Mouse (Mus musculus): ENCODE measurements around the gene Tmem108. TPM values are rescaled to one million over a fixed set of nuclear protein-coding genes. Genes with fewer than 3 reads are reported as not detected.

The Tmem108 gene
- polyA plus RNA-seq, 1 experiment from 2014 or later = 14.2 TPM

GRCm38 (mm10) chr9:103505067-103505466 is 256.6 kb downstream of the Tmem108 start:
- Histone ChIP-seq H3K9ac (replicated peaks; ENCODE audit: low read length) (no peak overlapping the region), H3K4me1 (ENCODE audit: control insufficient read depth, insufficient read depth, low read length) (no peaks in the 10 kb centered on the region), H3K27me3 (ENCODE audit: control insufficient read depth, insufficient read depth, low read length) (no peaks in the 10 kb centered on the region), H3K4me3 (ENCODE audit: low read depth, low read length) (no peak overlapping the region), H3K36me3 (replicated peaks; ENCODE audit: control insufficient read depth, insufficient read depth, low read depth, low read length) (no peaks in the 10 kb centered on the region), H3K4me2 (ENCODE audit: low read depth, low read length) (no peak overlapping the region), H3K27ac (replicated peaks; ENCODE audit: low read depth, low read length) (no peak overlapping the region), H3K9me3 (replicated peaks; ENCODE audit: control insufficient read depth, low read length) (no peaks in the 10 kb centered on the region)
- 83% methylated on average over 5 of the region's 5 CpGs for WGBS
- ATAC-seq (replicated peaks; ENCODE audit: insufficient number of reproducible peaks, low FRiP score, low TSS enrichment, low read depth) (no peak), DNase-seq (ENCODE audit: low spot score) (no peak)

DNA sequence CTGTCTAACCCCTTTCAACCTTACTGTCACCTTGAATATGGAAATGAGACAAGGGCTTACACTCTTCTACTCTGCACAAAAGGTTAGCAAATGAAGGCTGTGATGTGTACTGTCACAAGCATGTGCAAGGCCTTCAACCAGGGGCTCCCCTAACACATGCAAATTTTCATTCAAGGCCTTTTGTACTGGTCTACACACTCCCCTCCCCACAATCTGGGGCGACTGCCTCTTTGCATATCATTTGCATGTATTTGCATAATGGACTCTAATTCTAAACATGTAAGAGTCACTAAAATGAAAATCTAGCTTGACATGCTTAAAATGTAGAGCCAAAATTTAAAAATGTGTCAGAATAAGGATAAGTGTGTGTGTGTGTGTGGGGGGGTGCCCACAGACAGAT is 257.0 kb downstream of the Tmem108 start:
- DNase-seq (ENCODE audit: low spot score) = no peak
- Histone ChIP-seq H3K4me3 (ENCODE audit: low read depth, low read length) (no peak overlapping the region), H3K27me3 (ENCODE audit: control insufficient read depth, insufficient read depth, low read length) (no peaks in the 10 kb centered on the region), H3K4me2 (ENCODE audit: low read depth, low read length) (no peak overlapping the region), H3K9ac (replicated peaks; ENCODE audit: low read length) (no peak overlapping the region), H3K36me3 (replicated peaks; ENCODE audit: control insufficient read depth, insufficient read depth, low read depth, low read length) (no peaks in the 10 kb centered on the region), H3K4me1 (ENCODE audit: control insufficient read depth, insufficient read depth, low read length) (no peaks in the 10 kb centered on the region), H3K27ac (replicated peaks; ENCODE audit: low read depth, low read length) (no peak overlapping the region), H3K9me3 (replicated peaks; ENCODE audit: control insufficient read depth, low read length) (no peaks in the 10 kb centered on the region)
- WGBS = 85% methylated on average over 1 of the region's 1 CpGs
- 0 out of 2 replicates have a peak, but pooled peaks have one; percentile 54 for ATAC-seq (replicated peaks; ENCODE audit: insufficient number of reproducible peaks, low FRiP score, low TSS enrichment, low read depth)

DNA sequence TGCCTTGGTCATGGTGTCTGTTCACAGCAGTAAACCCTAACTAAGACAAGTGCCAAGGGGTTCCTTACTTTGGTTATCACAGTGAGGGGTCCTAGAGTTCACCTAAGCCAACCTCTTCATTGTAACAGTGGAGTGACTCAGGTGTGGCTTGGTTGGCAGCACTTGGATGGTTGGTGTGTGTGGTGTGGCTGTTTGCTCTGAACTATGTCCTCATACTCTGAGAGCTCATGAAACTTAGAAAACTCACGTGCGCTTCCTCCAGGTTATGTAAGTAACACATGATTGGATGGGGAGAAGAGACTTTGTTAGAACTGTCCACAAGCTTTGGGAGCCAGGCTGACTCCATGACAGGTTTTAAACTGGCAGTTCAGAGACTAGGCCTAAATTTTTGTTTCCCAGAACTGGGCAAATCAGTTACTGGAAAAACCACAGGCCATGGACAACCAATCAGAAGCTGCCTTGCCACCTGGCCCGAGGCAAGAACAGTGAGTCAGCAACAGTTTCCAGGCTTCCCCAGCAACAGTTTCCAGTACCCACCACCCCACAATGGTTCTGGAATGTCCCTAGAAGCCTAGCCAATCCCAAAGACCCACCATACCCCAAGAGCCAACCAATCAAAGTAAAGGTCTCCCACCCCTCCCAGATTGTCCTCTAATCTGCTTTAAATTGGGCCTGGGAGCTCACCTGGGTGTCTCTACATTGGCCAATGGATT is 257.9 kb downstream of the Tmem108 start:
- 92% methylated on average over 3 of the region's 3 CpGs for WGBS
- Histone ChIP-seq H3K9ac (replicated peaks; ENCODE audit: low read length) (no peak overlapping the region), H3K27ac (replicated peaks; ENCODE audit: low read depth, low read length) (no peak overlapping the region), H3K36me3 (replicated peaks; ENCODE audit: control insufficient read depth, insufficient read depth, low read depth, low read length) (no peaks in the 10 kb centered on the region), H3K27me3 (ENCODE audit: control insufficient read depth, insufficient read depth, low read length) (no peaks in the 10 kb centered on the region), H3K9me3 (replicated peaks; ENCODE audit: control insufficient read depth, low read length) (no peaks in the 10 kb centered on the region), H3K4me1 (ENCODE audit: control insufficient read depth, insufficient read depth, low read length) (no peaks in the 10 kb centered on the region), H3K4me2 (ENCODE audit: low read depth, low read length) (no peak overlapping the region), H3K4me3 (ENCODE audit: low read depth, low read length) (no peak overlapping the region)
- DNase-seq (ENCODE audit: low spot score) (no peak), ATAC-seq (replicated peaks; ENCODE audit: insufficient number of reproducible peaks, low FRiP score, low TSS enrichment, low read depth) (no peak)

DNA sequence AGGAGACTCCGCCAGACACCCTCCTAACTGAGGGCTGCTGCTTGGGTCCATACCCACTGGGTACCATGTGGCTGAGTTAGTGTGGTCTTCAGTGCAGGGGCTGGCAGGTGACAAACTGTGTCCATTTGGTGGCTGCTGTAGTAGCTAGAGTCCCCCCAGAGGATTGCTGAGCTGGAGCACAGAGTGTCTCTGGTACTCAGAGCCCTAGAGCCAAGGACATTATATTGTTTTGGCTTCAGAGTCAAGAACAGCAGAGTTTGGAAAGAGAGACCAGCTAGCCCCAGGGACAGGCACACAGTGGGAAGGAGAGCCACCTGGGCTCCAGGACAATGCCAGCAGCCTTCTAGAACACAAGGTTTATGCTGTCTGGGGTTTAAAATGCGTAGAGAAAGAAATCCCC is 259.0 kb downstream of the Tmem108 start:
- no peak for DNase-seq (ENCODE audit: low spot score)
- no peaks in the 10 kb centered on the region for H3K36me3 ChIP-seq (replicated peaks; ENCODE audit: control insufficient read depth, insufficient read depth, low read depth, low read length)
- no peaks in the 10 kb centered on the region for H3K9me3 ChIP-seq (replicated peaks; ENCODE audit: control insufficient read depth, low read length)
- no peak overlapping the region for H3K4me2 ChIP-seq (ENCODE audit: low read depth, low read length)
- H3K27ac ChIP-seq (replicated peaks; ENCODE audit: low read depth, low read length) = no peak overlapping the region
- 100% methylated on average over 2 of the region's 2 CpGs for WGBS
- H3K4me3 ChIP-seq (ENCODE audit: low read depth, low read length) = no peak overlapping the region
- no peaks in the 10 kb centered on the region for H3K27me3 ChIP-seq (ENCODE audit: control insufficient read depth, insufficient read depth, low read length)
- no peak overlapping the region for H3K9ac ChIP-seq (replicated peaks; ENCODE audit: low read length)
- H3K4me1 ChIP-seq (ENCODE audit: control insufficient read depth, insufficient read depth, low read length) = no peaks in the 10 kb centered on the region
- no peak for ATAC-seq (replicated peaks; ENCODE audit: insufficient number of reproducible peaks, low FRiP score, low TSS enrichment, low read depth)

GRCm38 (mm10) chr9:103501861-103502364 is 259.7 kb downstream of the Tmem108 start:
- H3K9me3 ChIP-seq (replicated peaks; ENCODE audit: control insufficient read depth, low read length) = no peaks in the 10 kb centered on the region
- WGBS = 41% methylated on average over 14 of the region's 14 CpGs
- no peak overlapping the region for H3K4me2 ChIP-seq (ENCODE audit: low read depth, low read length)
- no peak overlapping the region for H3K9ac ChIP-seq (replicated peaks; ENCODE audit: low read length)
- H3K4me3 ChIP-seq (ENCODE audit: low read depth, low read length) = no peak overlapping the region
- no peaks in the 10 kb centered on the region for H3K4me1 ChIP-seq (ENCODE audit: control insufficient read depth, insufficient read depth, low read length)
- no peak overlapping the region for H3K27ac ChIP-seq (replicated peaks; ENCODE audit: low read depth, low read length)
- no peaks in the 10 kb centered on the region for H3K27me3 ChIP-seq (ENCODE audit: control insufficient read depth, insufficient read depth, low read length)
- DNase-seq (ENCODE audit: low spot score) (no peak), ATAC-seq (replicated peaks; ENCODE audit: insufficient number of reproducible peaks, low FRiP score, low TSS enrichment, low read depth) (no peak)
- no peaks in the 10 kb centered on the region for H3K36me3 ChIP-seq (replicated peaks; ENCODE audit: control insufficient read depth, insufficient read depth, low read depth, low read length)

DNA sequence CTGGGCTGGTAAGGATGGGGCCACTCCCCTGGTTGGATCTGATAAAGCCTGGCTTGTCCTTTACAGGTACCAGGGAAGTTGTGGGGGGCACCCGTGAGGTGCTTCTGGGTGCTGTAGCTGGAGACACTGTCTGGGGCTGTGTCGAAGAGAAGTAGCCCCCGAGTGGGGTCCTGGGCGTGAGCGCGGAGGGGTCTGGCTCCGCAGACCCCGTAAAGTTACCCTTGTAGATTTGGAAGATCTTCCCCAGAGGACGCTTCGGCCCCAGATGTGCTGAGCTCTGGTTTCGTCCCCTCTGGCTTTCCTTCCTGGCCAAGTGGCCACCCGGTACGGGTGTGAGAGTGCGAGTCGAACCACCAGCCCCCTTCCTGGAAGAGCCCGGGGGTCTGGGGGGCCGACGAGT is 262.3 kb downstream of the Tmem108 start:
- Histone ChIP-seq H3K4me1 (ENCODE audit: control insufficient read depth, insufficient read depth, low read length) (no peaks in the 10 kb centered on the region), H3K9me3 (replicated peaks; ENCODE audit: control insufficient read depth, low read length) (no peaks in the 10 kb centered on the region), H3K9ac (replicated peaks; ENCODE audit: low read length) (no peak overlapping the region), H3K27ac (replicated peaks; ENCODE audit: low read depth, low read length) (no peak overlapping the region), H3K4me3 (ENCODE audit: low read depth, low read length) (no peak overlapping the region), H3K36me3 (replicated peaks; ENCODE audit: control insufficient read depth, insufficient read depth, low read depth, low read length) (no peaks in the 10 kb centered on the region), H3K27me3 (ENCODE audit: control insufficient read depth, insufficient read depth, low read length) (no peaks in the 10 kb centered on the region), H3K4me2 (ENCODE audit: low read depth, low read length) (no peak overlapping the region)
- DNase-seq (ENCODE audit: low spot score) (no peak), ATAC-seq (replicated peaks; ENCODE audit: insufficient number of reproducible peaks, low FRiP score, low TSS enrichment, low read depth) (no peak)
- 89% methylated on average over 18 of the region's 18 CpGs for WGBS

GRCm38 (mm10) chr9:103498699-103499098 is 262.9 kb downstream of the Tmem108 start:
- no peaks in the 10 kb centered on the region for H3K4me1 ChIP-seq (ENCODE audit: control insufficient read depth, insufficient read depth, low read length)
- ATAC-seq (replicated peaks; ENCODE audit: insufficient number of reproducible peaks, low FRiP score, low TSS enrichment, low read depth) (no peak), DNase-seq (ENCODE audit: low spot score) (no peak)
- 72% methylated on average over 8 of the region's 8 CpGs for WGBS
- no peaks in the 10 kb centered on the region for H3K27me3 ChIP-seq (ENCODE audit: control insufficient read depth, insufficient read depth, low read length)
- no peak overlapping the region for H3K4me2 ChIP-seq (ENCODE audit: low read depth, low read length)
- no peak overlapping the region for H3K4me3 ChIP-seq (ENCODE audit: low read depth, low read length)
- no peaks in the 10 kb centered on the region for H3K36me3 ChIP-seq (replicated peaks; ENCODE audit: control insufficient read depth, insufficient read depth, low read depth, low read length)
- no peaks in the 10 kb centered on the region for H3K9me3 ChIP-seq (replicated peaks; ENCODE audit: control insufficient read depth, low read length)
- H3K9ac ChIP-seq (replicated peaks; ENCODE audit: low read length) = no peak overlapping the region
- no peak overlapping the region for H3K27ac ChIP-seq (replicated peaks; ENCODE audit: low read depth, low read length)

GRCm38 (mm10) chr9:103495391-103495790 is 266.2 kb downstream of the Tmem108 start:
- DNase-seq (ENCODE audit: low spot score) (no peak), ATAC-seq (replicated peaks; ENCODE audit: insufficient number of reproducible peaks, low FRiP score, low TSS enrichment, low read depth) (no peak)
- Histone ChIP-seq H3K4me2 (ENCODE audit: low read depth, low read length) (no peak overlapping the region), H3K36me3 (replicated peaks; ENCODE audit: control insufficient read depth, insufficient read depth, low read depth, low read length) (no peaks in the 10 kb centered on the region), H3K9ac (replicated peaks; ENCODE audit: low read length) (no peak overlapping the region), H3K9me3 (replicated peaks; ENCODE audit: control insufficient read depth, low read length) (no peaks in the 10 kb centered on the region), H3K27me3 (ENCODE audit: control insufficient read depth, insufficient read depth, low read length) (no peaks in the 10 kb centered on the region), H3K27ac (replicated peaks; ENCODE audit: low read depth, low read length) (no peak overlapping the region), H3K4me1 (ENCODE audit: control insufficient read depth, insufficient read depth, low read length) (no peaks in the 10 kb centered on the region), H3K4me3 (ENCODE audit: low read depth, low read length) (no peak overlapping the region)
- 75% methylated on average over 11 of the region's 11 CpGs for WGBS
